In the genomic region with DNA sequence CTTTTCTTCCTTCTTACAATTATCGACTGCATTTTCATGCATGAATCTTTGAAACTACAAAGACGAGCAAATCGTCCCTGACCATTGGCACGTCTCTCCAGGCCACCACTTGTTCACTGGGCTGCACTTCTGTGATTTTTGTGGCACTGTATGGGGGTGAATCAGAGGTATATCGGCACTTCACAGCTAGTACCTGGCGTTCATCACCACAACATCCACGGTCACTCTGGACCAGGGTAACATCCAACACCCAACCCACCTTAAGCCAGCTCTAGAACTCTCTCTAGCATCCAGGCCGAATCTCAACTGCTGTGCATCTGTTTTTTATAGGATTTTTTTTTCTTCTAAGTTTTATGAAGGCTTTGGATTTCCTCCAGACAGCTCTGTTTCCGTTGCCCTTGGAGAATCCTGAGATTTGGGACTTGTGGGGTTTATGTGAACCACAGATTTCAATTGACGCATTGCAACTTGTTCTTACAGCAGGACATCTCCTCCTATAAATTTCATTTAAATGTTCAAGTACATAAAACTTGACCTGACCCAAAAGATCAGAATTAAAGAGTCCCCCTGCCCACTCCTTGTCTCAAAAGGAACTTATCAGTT, we compare ENCODE assay signal across 17 mouse cellular contexts. TPM values are rescaled to one million over a fixed set of nuclear protein-coding genes. Genes with fewer than 3 reads are reported as not detected.
A peak's percentile ranks its signal among the peaks of the same experiment; 100 is the strongest.
DNase-seq lines count a peak whose midpoint lies in the region; ATAC-seq and TF ChIP-seq lines count a peak whose summit lies in the region.
"Had no signal": no experiment of that assay in that cellular context is flagged by ENCODE, and none has a peak within 500 bp of the region (broad histone marks: within the 10 kb centered on the region; RNA-seq: fewer than 3 reads in every experiment).

No protein-coding gene starts in this region.

- H3K9ac ChIP-seq in intestine, embryonic 14.5 days (ENCODE audit: low read length), result no peak overlapping the region
- H3K9ac ChIP-seq in intestine, postnatal 0 days (ENCODE audit: low read depth, low read length), result no peak overlapping the region
- no peak overlapping the region for H3K9ac ChIP-seq in lung, embryonic 14.5 days
- H3K9ac ChIP-seq in stomach, embryonic 14.5 days (replicated peaks; ENCODE audit: low read depth, low read length), result no peak overlapping the region
- H3K9ac ChIP-seq: forebrain, embryonic 15.5 days; midbrain, embryonic 12.5 days had no signal

- no peaks in the 10 kb centered on the region for H3K9me3 ChIP-seq in intestine, embryonic 14.5 days (ENCODE audit: control insufficient read depth, low read length)
- H3K9me3 ChIP-seq in intestine, postnatal 0 days (ENCODE audit: control insufficient read depth), result no peaks in the 10 kb centered on the region
- H3K9me3 ChIP-seq in lung, embryonic 14.5 days (ENCODE audit: low read depth, low read length), result no peaks in the 10 kb centered on the region
- no peaks in the 10 kb centered on the region for H3K9me3 ChIP-seq in stomach, embryonic 14.5 days (ENCODE audit: control insufficient read depth, low read depth, low read length)
- H3K9me3 ChIP-seq: forebrain, embryonic 15.5 days; midbrain, embryonic 12.5 days had no signal

- no peak for TF ChIP-seq CTCF in gastrocnemius, adult 2 months (IDR thresholded peaks at IDR 0.05)
- TF ChIP-seq CTCF in intestine, postnatal 0 days (IDR thresholded peaks at IDR 0.05; ENCODE audit: low read depth), result no peak
- TF ChIP-seq CTCF in lung, embryonic 14.5 days (IDR thresholded peaks at IDR 0.05; ENCODE audit: low read depth), result no peak

- peaks cover 19% of the 10 kb centered on the region for H3K4me1 ChIP-seq in intestine, embryonic 14.5 days (replicated peaks; ENCODE audit: control insufficient read depth, insufficient read depth, low read length)
- no peaks in the 10 kb centered on the region for H3K4me1 ChIP-seq in intestine, postnatal 0 days (replicated peaks; ENCODE audit: control insufficient read depth, insufficient read depth, low read length)
- H3K4me1 ChIP-seq in lung, embryonic 14.5 days (ENCODE audit: insufficient read depth), result 0 out of 2 replicates have a peak, but pooled peaks cover 4% of the 10 kb centered on the region
- H3K4me1 ChIP-seq in stomach, embryonic 14.5 days (ENCODE audit: control insufficient read depth, insufficient read depth, low read length), result peaks cover 20% of the 10 kb centered on the region; the same call in 1 of the 2 replicates
- H3K4me1 ChIP-seq: forebrain, embryonic 15.5 days; midbrain, embryonic 12.5 days had no signal

- intact Hi-C loops in gastrocnemius, adult 2 months (cut with DNase I), result no loop called here
- intact Hi-C loops in gastrocnemius, postnatal 36 days (cut with DNase I), result no loop called here

- DNase-seq in gastrocnemius, adult 2 months, result no peak
- DNase-seq in gastrocnemius, postnatal 36 days, result no peak
- no peak for DNase-seq in intestine, embryonic 14.5 days (ENCODE audit: low spot score)
- DNase-seq in lung, embryonic 14.5 days, result peak; percentile 57
- DNase-seq in lung, adult 18-20 months, result no peak
- no peak for DNase-seq in right cerebral cortex, postnatal 36 days (ENCODE audit: low spot score in 2 of 2)
- DNase-seq: adrenal gland, postnatal 25 days; cerebellum, adult 8-10 months; retina, postnatal 1 day; thymus, postnatal 4 days had no signal

- peak overlapping the region; percentile 59 for H3K27ac ChIP-seq in gastrocnemius, adult 2 months
- peak overlapping the region; percentile 87 for H3K27ac ChIP-seq in intestine, embryonic 14.5 days (ENCODE audit: low read depth)
- H3K27ac ChIP-seq in intestine, postnatal 0 days (ENCODE audit: low read depth, low read length), result no peak overlapping the region
- H3K27ac ChIP-seq in lung, embryonic 14.5 days (ENCODE audit: low read depth), result peak overlapping the region; percentile 76
- peak overlapping the region; percentile 82 for H3K27ac ChIP-seq in stomach, embryonic 14.5 days (ENCODE audit: low read length)
- H3K27ac ChIP-seq: forebrain, embryonic 15.5 days; midbrain, embryonic 12.5 days had no signal

- WGBS in intestine, embryonic 14.5 days, result 65% methylated on average over 10 of the region's 10 CpGs
- 65% methylated on average over 10 of the region's 10 CpGs for WGBS in intestine, postnatal 0 days
- WGBS in lung, embryonic 14.5 days, result 56% methylated on average over 10 of the region's 10 CpGs
- WGBS in stomach, embryonic 14.5 days, result 63% methylated on average over 10 of the region's 10 CpGs

- no peak overlapping the region for H3K4me2 ChIP-seq in intestine, embryonic 14.5 days (ENCODE audit: low read length)
- H3K4me2 ChIP-seq in intestine, postnatal 0 days (replicated peaks; ENCODE audit: low read depth), result no peak overlapping the region
- H3K4me2 ChIP-seq in lung, embryonic 14.5 days, result no peak overlapping the region
- H3K4me2 ChIP-seq in stomach, embryonic 14.5 days (replicated peaks; ENCODE audit: low read depth, low read length), result no peak overlapping the region
- H3K4me2 ChIP-seq: forebrain, embryonic 15.5 days; midbrain, embryonic 12.5 days had no signal

- ATAC-seq in intestine, embryonic 14.5 days (replicated peaks; ENCODE audit: low FRiP score, low TSS enrichment, low read depth), result no peak
- ATAC-seq in intestine, postnatal 0 days, result no peak
- ATAC-seq in lung, embryonic 14.5 days (ENCODE audit: insufficient read depth), result no peak; the same call in 1 of the 2 replicates
- ATAC-seq in stomach, embryonic 14.5 days (ENCODE audit: insufficient number of reproducible peaks, insufficient read depth, low FRiP score, low read depth), result no peak
- ATAC-seq: forebrain, embryonic 15.5 days had no signal

- no peaks in the 10 kb centered on the region for H3K36me3 ChIP-seq in intestine, embryonic 14.5 days (ENCODE audit: control insufficient read depth, insufficient read depth, low read length)
- H3K36me3 ChIP-seq in intestine, postnatal 0 days (ENCODE audit: control insufficient read depth, insufficient read depth), result no peaks in the 10 kb centered on the region
- no peaks in the 10 kb centered on the region for H3K36me3 ChIP-seq in lung, embryonic 14.5 days (ENCODE audit: insufficient read depth)
- H3K36me3 ChIP-seq in stomach, embryonic 14.5 days (ENCODE audit: control insufficient read depth, insufficient read depth, low read length), result no peaks in the 10 kb centered on the region
- H3K36me3 ChIP-seq: forebrain, embryonic 15.5 days; midbrain, embryonic 12.5 days had no signal

- H3K27me3 ChIP-seq in intestine, embryonic 14.5 days (replicated peaks; ENCODE audit: control insufficient read depth, insufficient read depth, low read length), result no peaks in the 10 kb centered on the region
- no peaks in the 10 kb centered on the region for H3K27me3 ChIP-seq in intestine, postnatal 0 days (replicated peaks; ENCODE audit: control insufficient read depth, insufficient read depth, low read length)
- no peaks in the 10 kb centered on the region for H3K27me3 ChIP-seq in lung, embryonic 14.5 days (ENCODE audit: insufficient read depth, low read length)
- H3K27me3 ChIP-seq in stomach, embryonic 14.5 days (ENCODE audit: control insufficient read depth, insufficient read depth, low read length), result no peaks in the 10 kb centered on the region
- H3K27me3 ChIP-seq: forebrain, embryonic 15.5 days; midbrain, embryonic 12.5 days had no signal

- no peak overlapping the region for H3K4me3 ChIP-seq in gastrocnemius, adult 2 months
- no peak overlapping the region for H3K4me3 ChIP-seq in intestine, embryonic 14.5 days (ENCODE audit: low read depth, low read length)
- no peak overlapping the region for H3K4me3 ChIP-seq in intestine, postnatal 0 days (ENCODE audit: low read depth, low read length)
- no peak overlapping the region for H3K4me3 ChIP-seq in lung, embryonic 14.5 days (ENCODE audit: low read depth, low read length)
- no peak overlapping the region for H3K4me3 ChIP-seq in stomach, embryonic 14.5 days (ENCODE audit: low read depth, low read length)
- H3K4me3 ChIP-seq: erythroblast, embryonic 14.5 days; forebrain, embryonic 15.5 days; midbrain, embryonic 12.5 days; myocyte had no signal

RNA-seq across cellular contexts. Expression of gene Col6a1, which starts 30.6 kb away (rescaled TPM):
- 10 to 100 TPM; 30.5 to 59.0 TPM for total RNA-seq in gastrocnemius, adult 2 months (2021)
- 10 to 100 TPM; 65.2 to 82.0 TPM for total RNA-seq in gastrocnemius, postnatal 36 days (2021)
- 309 and 317 TPM in 2 replicates for polyA plus RNA-seq in intestine, embryonic 14.5 days (2014; fragmentation: Nextera tagmentation; extraction: Ambion mirVana)
- 112 and 113 TPM in 2 replicates for polyA plus RNA-seq in intestine, postnatal 0 days (2015; fragmentation: Nextera tagmentation; extraction: Ambion mirVana)
- 215 and 226 TPM in 2 replicates for polyA plus RNA-seq in lung, embryonic 14.5 days (2014; fragmentation: Nextera tagmentation; extraction: Ambion mirVana)
- polyA plus RNA-seq in stomach, embryonic 14.5 days (2014; fragmentation: Nextera tagmentation; extraction: Ambion mirVana), result 275 and 292 TPM in 2 replicates
- total RNA-seq: neutrophil, adult 5-6 weeks had no signal
- polyA plus RNA-seq: erythroblast, embryonic 14.5 days had no signal
